Mouse (Mus musculus): ENCODE measurements around the gene 4930432K21Rik.

The 4930432K21Rik gene

GRCm38 (mm10) chr8:84147769-84148530 lies at the start of gene 4930432K21Rik, which contains the start of gene Cc2d1a:
Gene 4930432K21Rik (plus strand): TSS chr8:84148025.
Gene Cc2d1a (minus strand): TSS chr8:84147936.
- in situ Hi-C loops (cut with MseI, MboI), result no loop called here

GRCm38 (mm10) chr8:84098376-84098775 lies 49.4 kb upstream of the 4930432K21Rik start:
- in situ Hi-C loops (cut with MseI, MboI), result no loop called here

DNA sequence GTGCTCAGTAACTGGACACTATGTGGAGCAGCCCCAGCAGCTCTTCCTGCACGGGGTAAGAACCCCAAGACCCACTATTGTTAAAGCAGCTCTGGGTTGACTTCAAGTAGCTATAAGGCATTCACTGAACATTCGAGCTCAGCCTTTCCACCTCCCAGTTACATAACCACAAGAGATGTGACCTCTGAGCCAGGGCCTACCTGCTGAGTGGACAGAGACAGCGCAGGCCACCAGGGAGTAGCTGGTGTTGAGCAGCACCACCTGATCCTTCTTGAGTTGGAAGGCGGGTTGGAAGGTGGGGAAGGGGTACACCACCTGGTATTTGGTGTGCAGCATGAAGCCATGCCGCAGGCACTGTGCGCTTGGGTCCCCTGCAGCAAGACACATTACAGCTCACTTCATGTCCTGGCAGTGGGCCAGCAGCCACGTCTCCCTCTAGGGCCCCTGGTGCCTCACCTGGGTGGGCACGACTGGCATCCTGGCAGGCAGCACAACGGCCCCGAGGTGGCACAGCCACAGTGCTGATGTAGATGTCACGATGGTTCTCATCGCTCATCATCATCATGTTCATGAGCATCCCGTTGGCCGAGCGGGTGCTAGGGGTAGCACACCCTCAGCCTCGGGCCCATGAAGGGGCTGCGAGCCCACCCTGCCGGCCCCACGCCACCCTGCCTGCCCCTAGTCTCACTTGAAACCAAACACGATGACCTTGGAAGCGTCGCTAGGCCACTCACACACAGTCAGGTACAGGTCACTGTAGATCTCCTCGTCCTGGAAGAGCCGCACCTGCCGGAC lies 46.2 kb upstream of the 4930432K21Rik start:
- in situ Hi-C loops (cut with MseI, MboI), result no loop called here

DNA sequence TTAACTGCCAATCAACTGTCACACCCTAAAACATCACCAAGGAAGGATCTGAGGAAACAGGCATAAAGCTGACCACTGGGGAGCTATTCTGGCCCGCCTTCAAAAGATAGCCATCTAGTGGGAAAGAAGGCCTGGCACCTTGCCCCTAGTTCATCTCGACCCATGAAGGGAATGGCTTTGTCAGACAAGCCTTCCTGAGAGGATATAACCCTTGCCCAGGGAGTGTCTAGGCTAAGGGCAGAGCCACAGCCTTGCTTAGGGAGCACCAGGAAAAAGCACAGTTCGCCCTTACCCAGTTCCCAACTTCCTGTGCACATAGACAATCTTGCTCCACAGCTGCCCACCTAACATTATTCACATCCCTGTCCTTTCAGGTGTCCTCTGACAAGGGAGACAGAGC lies 44.2 kb upstream of the 4930432K21Rik start:
- in situ Hi-C loops (cut with MseI, MboI), result no loop called here

- in situ Hi-C loops (cut with MseI, MboI), result no loop called here
Observed at GRCm38 (mm10) chr8:84104221-84104620, 43.6 kb upstream of the 4930432K21Rik start.

DNA sequence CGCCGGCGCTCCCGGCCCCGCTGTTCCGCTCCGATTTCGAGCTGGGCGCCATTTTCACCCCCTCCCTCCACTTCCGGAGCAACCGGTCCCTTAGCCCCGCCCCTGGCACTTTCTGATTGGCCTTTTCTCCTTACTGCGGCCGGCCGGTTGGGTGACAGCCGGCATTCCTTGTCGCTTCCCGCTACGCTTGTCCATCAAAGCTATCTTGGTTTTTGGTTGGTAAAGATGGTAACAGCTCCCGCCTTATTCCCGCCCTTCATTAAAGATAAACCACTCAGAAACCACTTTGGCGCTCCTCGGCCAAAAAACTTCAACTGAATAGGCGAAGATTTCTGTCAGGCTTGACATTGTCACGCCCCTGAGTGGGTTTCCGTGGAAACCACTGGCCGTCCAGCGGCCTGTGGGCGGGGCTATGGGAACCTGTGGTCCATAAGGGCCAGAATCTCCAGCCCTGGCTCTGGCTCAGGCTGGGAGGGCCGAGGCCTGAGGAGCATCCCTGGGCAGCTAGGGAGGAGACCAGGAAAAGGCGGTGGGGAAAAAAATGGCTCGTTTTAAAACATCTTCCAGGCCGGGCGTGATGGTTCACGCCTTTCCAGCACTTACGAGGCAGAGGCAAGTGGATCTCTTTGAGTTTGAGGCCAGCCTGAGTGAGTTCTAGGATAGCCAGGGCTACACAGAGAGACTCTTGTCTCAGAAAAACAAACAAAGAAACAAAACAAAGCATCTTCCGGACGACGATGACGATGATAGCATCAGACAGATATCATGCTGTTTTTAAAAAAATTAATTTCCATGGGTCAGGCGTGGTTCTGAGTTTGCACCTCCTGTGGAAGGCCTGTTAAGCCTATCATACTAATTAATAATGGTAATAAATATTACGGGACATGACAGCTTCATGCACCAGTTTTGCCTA lies 42.9 kb upstream of the 4930432K21Rik start, which contains the start of gene Dcaf15:
Gene Dcaf15 (minus strand): TSS at position 72 of the 913 bp plus-strand sequence.
- in situ Hi-C loops (cut with MseI, MboI), result no loop called here

DNA sequence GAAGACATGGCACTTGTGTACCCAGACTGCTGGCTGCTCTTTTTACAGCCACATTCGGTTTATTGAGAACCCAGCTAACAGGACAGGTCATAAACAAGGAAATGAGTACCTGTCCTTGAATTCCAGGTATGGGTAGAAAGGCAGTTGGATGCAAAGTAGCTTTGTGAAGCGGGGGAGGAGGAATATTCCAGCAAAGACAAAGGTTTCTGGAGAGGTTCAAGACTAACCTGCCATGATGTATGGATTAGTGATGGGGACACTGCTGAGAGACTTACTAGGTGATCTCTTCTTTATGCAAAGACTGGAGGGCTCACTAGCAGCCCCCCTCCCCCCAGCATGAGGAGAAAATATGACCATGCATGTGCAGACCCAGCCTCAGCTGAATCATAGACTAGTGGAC lies 42.1 kb upstream of the 4930432K21Rik start:
- in situ Hi-C loops (cut with MseI, MboI), result no loop called here

DNA sequence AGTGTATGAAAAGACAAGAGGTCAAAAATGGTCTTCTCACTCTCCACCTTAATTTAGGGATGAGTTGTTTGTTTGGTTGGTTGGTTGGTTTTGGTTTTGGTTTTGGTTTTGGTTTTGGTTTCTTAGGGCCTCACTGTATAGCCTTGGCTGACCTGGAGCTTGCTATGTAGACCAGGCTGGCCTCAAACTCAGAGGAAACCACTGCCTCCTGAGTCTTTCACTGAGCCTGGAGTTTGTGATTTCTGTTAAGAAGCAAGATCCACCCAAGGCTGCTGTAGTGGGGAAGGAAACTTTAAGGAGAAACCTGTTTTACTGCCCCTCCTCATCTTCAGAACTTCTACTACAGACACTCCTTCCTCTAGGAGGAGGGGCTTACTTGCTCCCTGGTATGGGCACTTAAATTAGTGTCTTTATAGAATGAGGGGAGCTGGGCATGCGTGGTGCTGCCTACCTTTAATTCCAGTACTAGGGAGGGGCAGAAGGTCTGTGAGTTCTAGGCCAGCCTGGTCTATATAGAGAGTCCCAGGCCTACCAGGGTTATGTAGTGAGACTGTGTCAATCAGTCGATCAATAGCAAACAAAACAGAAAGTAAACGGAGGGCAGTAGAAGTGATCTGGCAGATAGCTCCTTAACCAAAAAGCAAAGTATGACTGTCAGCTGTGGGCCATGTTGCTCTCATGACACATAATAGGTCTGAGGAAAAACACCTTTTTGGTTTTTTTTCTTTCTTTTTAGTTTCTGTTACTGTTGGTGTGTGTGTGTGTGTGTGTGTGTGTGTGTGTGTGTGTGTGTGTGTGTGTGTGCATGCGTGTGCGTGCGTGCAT lies 41.4 kb upstream of the 4930432K21Rik start:
- in situ Hi-C loops (cut with MseI, MboI), result no loop called here

DNA sequence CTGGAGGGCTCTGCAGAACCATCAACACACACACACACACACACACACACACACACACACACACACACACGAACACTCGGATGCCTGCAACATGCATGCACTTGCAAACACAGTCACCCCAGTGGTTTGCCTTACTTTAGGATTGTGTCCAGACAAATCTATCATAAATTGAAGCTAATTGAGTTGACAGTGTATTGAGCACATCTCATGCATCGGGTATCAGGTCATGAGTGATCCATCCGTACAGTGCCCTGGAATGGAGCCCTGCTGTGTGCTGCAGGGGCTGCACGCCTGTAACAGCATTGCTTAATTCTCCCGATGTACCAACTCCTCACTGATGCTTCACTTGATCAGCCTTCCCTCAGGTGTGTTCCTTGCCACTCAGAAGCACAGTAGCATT lies 32.2 kb upstream of the 4930432K21Rik start:
- in situ Hi-C loops (cut with MseI, MboI), result no loop called here

DNA sequence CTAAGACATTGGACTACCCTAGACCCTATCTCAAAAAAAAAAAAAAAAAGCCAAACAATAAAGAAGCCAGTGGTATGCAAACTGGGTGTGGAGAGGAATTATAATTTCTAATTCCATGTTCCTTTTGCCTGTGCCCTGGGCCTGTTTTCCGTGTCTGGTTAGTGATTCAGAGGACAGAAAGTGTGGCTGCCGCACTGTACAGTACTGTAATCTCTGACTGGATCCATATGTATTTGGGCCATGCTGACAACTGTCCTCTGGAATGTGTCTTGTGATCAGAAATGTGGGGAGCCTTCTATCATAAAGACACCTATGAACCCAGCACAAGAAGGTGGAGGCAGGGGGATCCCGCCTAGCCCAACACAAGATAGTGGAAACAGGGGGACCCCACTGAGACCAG lies 25.7 kb upstream of the 4930432K21Rik start:
- in situ Hi-C loops (cut with MseI, MboI), result no loop called here

DNA sequence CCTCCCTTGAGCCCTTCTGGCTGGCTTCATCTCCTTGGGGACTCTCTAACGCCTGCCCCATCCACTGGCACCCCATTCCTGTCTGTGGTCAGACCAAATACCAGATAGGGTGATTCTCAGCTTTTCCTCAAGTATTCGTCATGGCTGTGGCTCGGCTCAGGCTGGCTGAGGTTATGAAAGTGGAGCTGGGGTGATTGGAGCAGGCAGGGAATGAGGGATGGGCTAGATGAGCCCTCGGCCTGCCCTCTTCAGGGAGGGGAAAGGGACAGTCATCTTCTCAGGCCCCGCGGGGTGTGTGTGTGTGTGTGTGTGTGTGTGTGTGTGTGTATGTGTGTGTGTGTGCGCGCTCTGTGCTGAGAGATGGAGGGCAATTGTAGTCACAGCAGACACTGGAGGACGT lies 22.2 kb upstream of the 4930432K21Rik start, which contains the start of gene Podnl1:
Gene Podnl1 (plus strand): TSS at position 334 of the 400 bp plus-strand sequence.
- in situ Hi-C loops (cut with MseI, MboI), result no loop called here

GRCm38 (mm10) chr8:84126742-84127141 lies 21.1 kb upstream of the 4930432K21Rik start:
- in situ Hi-C loops (cut with MseI, MboI), result no loop called here

- in situ Hi-C loops (cut with MseI, MboI), result no loop called here
Observed at GRCm38 (mm10) chr8:84127202-84127901, 20.5 kb upstream of the 4930432K21Rik start.

GRCm38 (mm10) chr8:84128277-84128676 lies 19.5 kb upstream of the 4930432K21Rik start:
- in situ Hi-C loops (cut with MseI, MboI), result no loop called here

DNA sequence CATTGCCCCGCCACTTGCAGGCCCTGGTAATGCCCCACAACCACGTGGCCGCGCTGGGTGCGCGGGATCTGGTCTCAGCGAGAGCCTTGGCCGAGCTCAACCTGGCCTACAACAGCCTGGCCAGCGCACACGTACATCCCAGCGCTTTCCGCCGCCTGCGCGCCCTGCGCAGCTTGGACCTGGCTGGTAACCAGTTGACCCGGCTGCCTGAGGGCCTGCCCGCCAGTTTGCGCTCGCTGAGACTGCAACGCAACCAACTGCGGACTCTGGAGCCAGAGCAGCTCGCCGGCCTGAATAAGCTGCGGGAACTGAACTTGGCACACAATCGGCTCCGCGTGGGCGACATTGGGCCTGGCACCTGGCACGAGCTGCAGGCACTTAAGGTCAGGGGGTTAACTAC lies 17.0 kb upstream of the 4930432K21Rik start:
- in situ Hi-C loops (cut with MseI, MboI), result no loop called here

- in situ Hi-C loops (cut with MseI, MboI), result no loop called here
Observed at GRCm38 (mm10) chr8:84132225-84132624, 15.6 kb upstream of the 4930432K21Rik start.

- in situ Hi-C loops (cut with MseI, MboI), result no loop called here
Observed at GRCm38 (mm10) chr8:84137848-84138247, 10.0 kb upstream of the 4930432K21Rik start.

DNA sequence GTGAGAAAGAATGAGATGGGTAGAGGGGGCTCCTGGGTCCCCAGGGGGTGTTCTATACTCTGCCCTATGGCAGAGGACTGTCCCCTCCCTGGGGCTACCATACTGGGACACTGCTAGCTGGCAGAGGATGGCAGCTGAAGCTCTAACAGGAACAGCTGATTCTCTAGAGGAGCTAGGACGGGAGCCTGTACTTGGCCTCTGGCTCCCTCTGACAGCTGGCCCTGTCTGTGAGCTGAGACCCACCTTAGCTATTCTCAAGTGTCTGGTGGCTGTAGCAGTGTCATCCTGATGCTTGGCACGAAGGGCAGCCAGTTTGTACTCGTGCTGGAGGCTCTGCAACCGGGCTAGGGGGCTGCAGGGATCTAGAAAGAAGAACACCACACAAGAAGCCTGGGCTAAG lies 7.0 kb upstream of the 4930432K21Rik start:
- in situ Hi-C loops (cut with MseI, MboI), result no loop called here

DNA sequence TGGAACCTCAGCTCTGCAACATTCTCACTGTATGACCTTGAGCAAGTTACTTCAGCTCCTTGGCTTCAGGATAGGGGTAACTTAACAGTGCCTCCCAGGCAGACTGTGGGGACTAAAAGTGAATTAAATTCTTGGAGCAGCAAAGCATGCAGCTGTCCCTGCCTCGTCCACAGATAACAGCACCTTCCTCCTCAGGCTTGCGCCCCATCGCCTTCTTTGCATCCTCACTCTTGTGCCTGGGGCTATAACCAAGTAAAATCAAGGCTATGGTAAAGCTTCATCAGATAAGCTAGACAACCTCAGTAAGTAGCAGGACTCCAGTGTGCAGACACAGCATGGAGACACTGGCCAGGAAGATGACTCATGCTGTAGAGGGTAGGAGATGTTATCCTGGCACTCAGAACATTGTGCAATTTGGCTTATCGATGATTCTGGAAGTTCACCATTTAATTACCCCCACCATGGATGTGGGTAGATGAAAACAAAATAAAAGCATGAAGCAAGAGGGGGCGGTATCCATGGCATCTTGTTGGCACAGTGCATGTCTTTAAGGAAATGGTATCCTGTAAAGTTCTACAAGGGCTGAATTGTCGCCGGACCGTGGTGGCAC lies 3.1 kb upstream of the 4930432K21Rik start:
- in situ Hi-C loops (cut with MseI, MboI), result no loop called here

DNA sequence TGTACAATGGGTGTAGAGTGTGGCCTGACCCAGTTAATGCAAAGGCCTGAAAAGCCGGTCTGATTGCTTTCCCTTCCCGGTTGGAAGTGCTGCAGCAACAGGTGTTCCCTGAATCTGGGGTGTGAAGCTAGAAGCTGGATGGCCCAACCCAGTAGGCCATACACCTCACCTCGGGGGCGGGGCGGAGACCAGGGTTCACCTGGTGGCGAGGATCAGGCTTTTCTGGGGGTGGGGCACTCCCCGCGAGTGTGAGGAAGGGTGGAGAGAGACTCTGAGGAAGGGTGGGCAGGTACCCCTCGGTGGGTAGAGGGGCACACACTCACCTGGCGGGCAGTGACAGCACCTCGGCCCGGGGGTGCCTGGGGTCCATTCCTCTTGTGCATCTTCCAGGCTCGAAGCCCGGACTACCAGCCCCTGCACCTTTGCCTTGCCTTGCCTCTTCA lies 480 bp upstream of the 4930432K21Rik start:
- in situ Hi-C loops (cut with MseI, MboI), result no loop called here

Data from mouse trophoblast stem cell (cell line).